Mouse (Mus musculus): ENCODE measurements around the gene Rfwd3. TPM values are rescaled to one million over a fixed set of nuclear protein-coding genes. Genes with fewer than 3 reads are reported as not detected.

Rfwd3 gene
- polyA plus RNA-seq, 1 experiment from 2014 or later: 33.5 TPM

GRCm38 (mm10) chr8:111233730-111234129 is 66.3 kb downstream of the Rfwd3 start:
- 82% methylated on average over 2 of the region's 2 CpGs for WGBS
- Histone ChIP-seq H3K27ac (ENCODE audit: low read length) (no peak overlapping the region), H3K9ac (replicated peaks; ENCODE audit: low read depth, low read length) (no peak overlapping the region), H3K4me2 (ENCODE audit: low read length) (no peak overlapping the region), H3K9me3 (ENCODE audit: control insufficient read depth, low read length) (no peaks in the 10 kb centered on the region), H3K4me1 (replicated peaks; ENCODE audit: control insufficient read depth, insufficient read depth, low read length) (no peaks in the 10 kb centered on the region), H3K27me3 (replicated peaks; ENCODE audit: control insufficient read depth, insufficient read depth, low read length) (no peaks in the 10 kb centered on the region), H3K36me3 (ENCODE audit: control insufficient read depth, insufficient read depth) (no peaks in the 10 kb centered on the region), H3K4me3 (replicated peaks; ENCODE audit: low read length) (no peak overlapping the region)
- ATAC-seq: no peak

- Histone ChIP-seq H3K4me1 (replicated peaks; ENCODE audit: control insufficient read depth, insufficient read depth, low read length) (peaks cover 6% of the 10 kb centered on the region; the same call in 1 of the 2 replicates), H3K9me3 (ENCODE audit: control insufficient read depth, low read length) (no peaks in the 10 kb centered on the region), H3K4me2 (ENCODE audit: low read length) (no peak overlapping the region), H3K27me3 (replicated peaks; ENCODE audit: control insufficient read depth, insufficient read depth, low read length) (no peaks in the 10 kb centered on the region), H3K9ac (replicated peaks; ENCODE audit: low read depth, low read length) (no peak overlapping the region), H3K4me3 (replicated peaks; ENCODE audit: low read length) (no peak overlapping the region), H3K27ac (ENCODE audit: low read length) (no peak overlapping the region; the same call in 1 of the 2 replicates), H3K36me3 (ENCODE audit: control insufficient read depth, insufficient read depth) (no peaks in the 10 kb centered on the region)
- no peak for ATAC-seq
- 17% methylated on average over 5 of the region's 5 CpGs for WGBS
These were observed 75.9 kb downstream of the Rfwd3 start for GRCm38 (mm10) chr8:111224153-111224552.

Other genes with a start within 250 kb of the Rfwd3 start
- gene Exosc6, start 243.9 kb downstream of the Rfwd3 start, polyA plus RNA-seq (2015; fragmentation: Nextera tagmentation; extraction: Ambion mirVana): not detected in 2 replicates
- gene Clec18a, start 207.8 kb downstream of the Rfwd3 start, polyA plus RNA-seq (2015; fragmentation: Nextera tagmentation; extraction: Ambion mirVana): 0.28 and 0.67 TPM in 2 replicates
- gene Pdpr, start 205.6 kb downstream of the Rfwd3 start, polyA plus RNA-seq (2015; fragmentation: Nextera tagmentation; extraction: Ambion mirVana): 13.4 and 14.0 TPM in 2 replicates
- 67.0 and 74.7 TPM in 2 replicates for gene Glg1, start 41.0 kb downstream of the Rfwd3 start, polyA plus RNA-seq (2015; fragmentation: Nextera tagmentation; extraction: Ambion mirVana)
- 0.41 and 0.87 TPM in 2 replicates for gene Mlkl, start 38.0 kb upstream of the Rfwd3 start, polyA plus RNA-seq (2015; fragmentation: Nextera tagmentation; extraction: Ambion mirVana)
- not detected in 2 replicates for gene Fa2h, start 93.6 kb upstream of the Rfwd3 start, polyA plus RNA-seq (2015; fragmentation: Nextera tagmentation; extraction: Ambion mirVana)
- 8.3 and 9.4 TPM in 2 replicates for gene Wdr59, start 221.9 kb upstream of the Rfwd3 start, polyA plus RNA-seq (2015; fragmentation: Nextera tagmentation; extraction: Ambion mirVana)
- 66.0 and 70.3 TPM in 2 replicates for gene Znrf1, start 235.9 kb upstream of the Rfwd3 start, polyA plus RNA-seq (2015; fragmentation: Nextera tagmentation; extraction: Ambion mirVana)